10 mouse cellular contexts compared by ENCODE assay signal in the genomic region with DNA sequence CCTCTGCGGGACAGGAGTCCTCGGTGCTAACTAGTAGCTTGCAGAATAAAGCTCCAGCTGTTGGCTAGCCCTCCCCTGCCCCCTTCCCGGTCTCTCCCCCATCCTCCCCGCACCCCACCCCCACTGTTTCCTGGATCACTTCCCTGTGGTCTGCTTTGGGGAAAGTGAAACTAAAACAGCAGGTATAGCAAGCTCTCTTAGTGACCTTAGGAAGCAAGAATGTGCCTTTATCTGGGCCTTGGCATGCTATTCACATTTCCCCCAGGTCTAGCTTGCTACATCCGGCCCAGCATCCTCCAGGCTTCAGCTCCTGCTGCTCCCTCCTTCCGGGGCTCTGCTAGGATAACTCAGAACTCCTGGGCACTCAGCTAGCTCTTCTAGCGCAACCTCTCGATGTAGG. TPM values are rescaled to one million over a fixed set of nuclear protein-coding genes. Genes with fewer than 3 reads are reported as not detected.
DNase-seq lines count a peak whose midpoint lies in the region; ATAC-seq and TF ChIP-seq lines count a peak whose summit lies in the region.
"Had no signal": no experiment of that assay in that cellular context is flagged by ENCODE, and none has a peak within 500 bp of the region (broad histone marks: within the 10 kb centered on the region; RNA-seq: fewer than 3 reads in every experiment).

No protein-coding gene starts in this region.

- no peaks in the 10 kb centered on the region for H3K36me3 ChIP-seq in heart, postnatal 0 days (replicated peaks; ENCODE audit: control insufficient read depth, insufficient read depth, low read length)
- no peaks in the 10 kb centered on the region for H3K36me3 ChIP-seq in liver, embryonic 12.5 days
- H3K36me3 ChIP-seq: hindbrain, embryonic 15.5 days had no signal

- H3K4me3 ChIP-seq in heart, postnatal 0 days (ENCODE audit: low read depth, low read length) = peak overlapping the region; percentile 30
- H3K4me3 ChIP-seq in liver, embryonic 12.5 days = peak overlapping the region; percentile 10; the same call in 1 of the 2 replicates
- H3K4me3 ChIP-seq: hindbrain, embryonic 15.5 days had no signal

- TF ChIP-seq CTCF in heart, postnatal 0 days (IDR thresholded peaks at IDR 0.05; ENCODE audit: low read depth) = no peak

- H3K9me3 ChIP-seq in heart, postnatal 0 days (replicated peaks; ENCODE audit: control insufficient read depth, low read length) = no peaks in the 10 kb centered on the region
- no peaks in the 10 kb centered on the region for H3K9me3 ChIP-seq in liver, embryonic 12.5 days (replicated peaks)
- H3K9me3 ChIP-seq: hindbrain, embryonic 15.5 days had no signal

- peak; percentile 12 for DNase-seq in adrenal gland, postnatal 14 days
- DNase-seq in adrenal gland, postnatal 4 days (ENCODE audit: low spot score in 2 of 2) = no peak
- DNase-seq in ES-CJ7 (ENCODE audit: low read depth, low spot score) = peak; percentile 68
- DNase-seq in heart, postnatal 0 days (ENCODE audit: low spot score) = peak; percentile 49
- DNase-seq in adrenal gland, postnatal 10 days = no peak
- DNase-seq in cerebellum, adult 18-20 months = no peak
- DNase-seq: B cell, adult 2 months had no signal

- ATAC-seq in heart, postnatal 0 days (ENCODE audit: insufficient read depth, low read depth) = peak; percentile 48
- ATAC-seq in liver, embryonic 12.5 days = no peak
- no peak for ATAC-seq in activated CD4-positive, CD25-positive, alpha-beta regulatory T cell, adult 4 months

- peak overlapping the region; percentile 54 for H3K4me2 ChIP-seq in heart, postnatal 0 days (ENCODE audit: low read depth, low read length)
- peak overlapping the region; percentile 44 for H3K4me2 ChIP-seq in liver, embryonic 12.5 days
- H3K4me2 ChIP-seq: hindbrain, embryonic 15.5 days had no signal

- peaks cover 24% of the 10 kb centered on the region for H3K4me1 ChIP-seq in heart, postnatal 0 days (ENCODE audit: control insufficient read depth, insufficient read depth)
- peaks cover 34% of the 10 kb centered on the region for H3K4me1 ChIP-seq in liver, embryonic 12.5 days
- H3K4me1 ChIP-seq: hindbrain, embryonic 15.5 days had no signal

- H3K9ac ChIP-seq in heart, postnatal 0 days (replicated peaks; ENCODE audit: low read depth, low read length) = 0 out of 2 replicates have a peak overlapping the region, but pooled peaks have one; percentile 26
- H3K9ac ChIP-seq in liver, embryonic 12.5 days = 0 out of 2 replicates have a peak overlapping the region, but pooled peaks have one; percentile 13
- H3K9ac ChIP-seq: hindbrain, embryonic 15.5 days had no signal

- H3K27ac ChIP-seq in heart, postnatal 0 days (ENCODE audit: low read depth) = peak overlapping the region; percentile 30; the same call in 1 of the 2 replicates
- no peak overlapping the region for H3K27ac ChIP-seq in liver, embryonic 12.5 days
- H3K27ac ChIP-seq: hindbrain, embryonic 15.5 days had no signal

- peaks cover 3% of the 10 kb centered on the region; the same call in 1 of the 2 replicates for H3K27me3 ChIP-seq in heart, postnatal 0 days (ENCODE audit: control insufficient read depth, insufficient read depth, low read length)
- H3K27me3 ChIP-seq in liver, embryonic 12.5 days (replicated peaks) = peaks cover 86% of the 10 kb centered on the region

- no peak for TF ChIP-seq EP300 in heart, postnatal 0 days (IDR thresholded peaks at IDR 0.05; ENCODE audit: low read depth)

- 13% methylated on average over 8 of the region's 8 CpGs for WGBS in heart, postnatal 0 days
- WGBS in liver, embryonic 12.5 days (ENCODE audit: insufficient replicate concordance) = 11% methylated on average over 8 of the region's 8 CpGs

RNA-seq across cellular contexts. Expression of a gene that starts 10.0 kb away (rescaled TPM):
- 0.11 and 0.19 TPM in 2 replicates for total RNA-seq in adrenal gland, postnatal 14 days (2021)
- under 1 TPM; 0.23 to 0.34 TPM for total RNA-seq in adrenal gland, postnatal 4 days (2021)
- 0.04 and 1.5 TPM in 2 replicates for total RNA-seq in heart, postnatal 0 days (2014; rRNA removed; ENCODE audit: low replicate concordance)
- 0.03 and 0.08 TPM in 2 replicates for polyA plus RNA-seq in heart, postnatal 0 days (2015; fragmentation: Nextera tagmentation; extraction: Ambion mirVana)
- 0.02 and 0.22 TPM in 2 replicates for polyA plus RNA-seq in liver, embryonic 12.5 days (2016; fragmentation: Nextera tagmentation; extraction: Ambion mirVana)
- not detected for polyA plus RNA-seq in activated CD4-positive, CD25-positive, alpha-beta regulatory T cell, adult 4 months (2017; shearing (Covaris generic))
- under 1 TPM; 0.24 to 0.27 TPM for total RNA-seq in adrenal gland, postnatal 10 days (2021)

RNA-seq across cellular contexts. Expression of a gene that starts 36.0 kb away (rescaled TPM):
- not detected in 2 replicates for total RNA-seq in adrenal gland, postnatal 14 days (2021)
- total RNA-seq in adrenal gland, postnatal 4 days (2021) = not detected
- total RNA-seq in heart, postnatal 0 days (2014; rRNA removed; ENCODE audit: low replicate concordance) = not detected in 2 replicates
- not detected in 2 replicates for polyA plus RNA-seq in heart, postnatal 0 days (2015; fragmentation: Nextera tagmentation; extraction: Ambion mirVana)
- not detected in 2 replicates for polyA plus RNA-seq in liver, embryonic 12.5 days (2016; fragmentation: Nextera tagmentation; extraction: Ambion mirVana)
- polyA plus RNA-seq in activated CD4-positive, CD25-positive, alpha-beta regulatory T cell, adult 4 months (2017; shearing (Covaris generic)) = not detected
- total RNA-seq in adrenal gland, postnatal 10 days (2021) = not detected

RNA-seq across cellular contexts. Expression of a gene that starts 46.8 kb away (rescaled TPM):
- 34.1 and 37.3 TPM in 2 replicates for total RNA-seq in adrenal gland, postnatal 14 days (2021)
- total RNA-seq in adrenal gland, postnatal 4 days (2021) = 10 to 100 TPM; 34.3 to 35.9 TPM
- 2.6 and 5.5 TPM in 2 replicates for total RNA-seq in heart, postnatal 0 days (2014; rRNA removed; ENCODE audit: low replicate concordance)
- polyA plus RNA-seq in heart, postnatal 0 days (2015; fragmentation: Nextera tagmentation; extraction: Ambion mirVana) = 33.4 and 39.7 TPM in 2 replicates
- 51.4 and 51.5 TPM in 2 replicates for polyA plus RNA-seq in liver, embryonic 12.5 days (2016; fragmentation: Nextera tagmentation; extraction: Ambion mirVana)
- 10 to 100 TPM; 80.9 to 85.9 TPM for polyA plus RNA-seq in activated CD4-positive, CD25-positive, alpha-beta regulatory T cell, adult 4 months (2017; shearing (Covaris generic))
- total RNA-seq in adrenal gland, postnatal 10 days (2021) = 10 to 100 TPM; 29.4 to 29.9 TPM

RNA-seq across cellular contexts. Expression of a gene that starts 53.9 kb away (rescaled TPM):
- 7.3 and 8.5 TPM in 2 replicates for total RNA-seq in adrenal gland, postnatal 14 days (2021)
- total RNA-seq in adrenal gland, postnatal 4 days (2021) = 10 to 100 TPM; 15.6 to 17.3 TPM
- total RNA-seq in heart, postnatal 0 days (2014; rRNA removed; ENCODE audit: low replicate concordance) = 7.1 and 14.5 TPM in 2 replicates
- 6.2 and 6.5 TPM in 2 replicates for polyA plus RNA-seq in heart, postnatal 0 days (2015; fragmentation: Nextera tagmentation; extraction: Ambion mirVana)
- polyA plus RNA-seq in liver, embryonic 12.5 days (2016; fragmentation: Nextera tagmentation; extraction: Ambion mirVana) = 3.5 and 3.7 TPM in 2 replicates
- polyA plus RNA-seq in activated CD4-positive, CD25-positive, alpha-beta regulatory T cell, adult 4 months (2017; shearing (Covaris generic)) = 10 to 100 TPM in 1 of 2 experiments, 1 to 10 TPM in 1; 7.2 to 14.7 TPM
- total RNA-seq in adrenal gland, postnatal 10 days (2021) = 10 to 100 TPM in 1 of 2 experiments, 1 to 10 TPM in 1; 9.5 to 15.8 TPM

Comparison
In these comparisons a context has a peak if more than half of its experiments do, and no peak if none do; other contexts are left out.
1. DNase-seq: peak in adrenal gland, postnatal 14 days (single experiment), ES-CJ7 (single experiment) and heart, postnatal 0 days (single experiment); none in adrenal gland, postnatal 4 days (0 of 2), adrenal gland, postnatal 10 days (single experiment) and cerebellum, adult 18-20 months (0 of 2).